Mouse (Mus musculus) CH12.LX (cell line): ENCODE data around the gene Ssbp4. TPM values are rescaled to one million over a fixed set of nuclear protein-coding genes. Genes with fewer than 3 reads are reported as not detected.

Source experiments
- DNase-seq: peaks from one replicate; pipeline ENCODE4 v3.0.0-alpha.2; 2013; ENCODE audit errors: extremely low read depth
- H3K27ac ChIP-seq: 2 replicates; pipeline ENCODE4 v1.5.1; 2012; ENCODE audit warnings: low read depth, mild to moderate bottlenecking, control low read depth, moderate library complexity; ENCODE audit not compliant: insufficient read depth
- H3K27me3 ChIP-seq: replicated peaks from 2 replicates; pipeline ENCODE3; 2012; ENCODE audit warnings: inconsistent platforms
- H3K36me3 ChIP-seq, 2 experiments: replicated peaks in 1 of 2; 2 replicates each; pipeline versions ENCODE3 to v1.6.1; 2012; ENCODE audit warnings: inconsistent platforms in 1 of 2, low read length in 1 of 2, mild to moderate bottlenecking in 1 of 2, mixed read lengths in 1 of 2, moderate library complexity in 1 of 2; ENCODE audit not compliant: control insufficient read depth in 1 of 2, insufficient read depth in 1 of 2
- H3K4me1 ChIP-seq, 2 experiments: 2 replicates each; pipeline ENCODE4 v1.6.1; 2012; ENCODE audit warnings: inconsistent platforms in 1 of 2, moderate library complexity in 1 of 2; ENCODE audit not compliant: insufficient read depth in 2 of 2, control insufficient read depth in 1 of 2
- H3K4me2 ChIP-seq: 2 replicates; pipeline ENCODE4 v1.6.1; 2012; ENCODE audit warnings: low read depth, mild to moderate bottlenecking, control low read depth; ENCODE audit not compliant: poor library complexity, insufficient read depth, severe bottlenecking
- H3K4me3 ChIP-seq, 3 experiments: fragments of 150-350 bp in 1 of 3; sonication (generic) in 1 of 3; replicated peaks in 1 of 3; 2 replicates each; pipeline versions ENCODE3 to v1.5.1; 2011 to 2012; ENCODE audit warnings: low read depth in 2 of 3, low read length in 2 of 3, mild to moderate bottlenecking in 2 of 3, moderate library complexity in 2 of 3, control low read depth in 1 of 3, improper control_type of control experiment in 1 of 3, inconsistent platforms in 1 of 3, mixed read lengths in 1 of 3; ENCODE audit not compliant: poor library complexity in 1 of 3
- H3K79me2 ChIP-seq: replicated peaks from 2 replicates; pipeline ENCODE4 v1.6.1; 2012; ENCODE audit warnings: mild to moderate bottlenecking, moderate library complexity; ENCODE audit not compliant: control insufficient read depth, poor library complexity, insufficient read depth, severe bottlenecking; ENCODE audit errors: extremely low read depth
- H3K9ac ChIP-seq: 2 replicates; pipeline ENCODE4 v1.6.1; 2012; ENCODE audit warnings: low read depth, mild to moderate bottlenecking, control low read depth, moderate library complexity; ENCODE audit not compliant: insufficient read depth
- H3K9me3 ChIP-seq: replicated peaks from 2 replicates; pipeline ENCODE3; 2012; ENCODE audit warnings: low read length, inconsistent platforms, mixed read lengths
- E2F4 ChIP-seq: IDR thresholded peaks from 2 replicates; pipeline ENCODE4 v1.6.1; 2011; ENCODE audit warnings: low read depth, low read length, improper control_type of control experiment; ENCODE audit not compliant: insufficient replicate concordance
- ELF1 ChIP-seq: IDR thresholded peaks from 2 replicates; pipeline ENCODE4 v1.6.1; 2014; ENCODE audit warnings: low read depth, mild to moderate bottlenecking, inconsistent platforms, low read length, improper control_type of control experiment
- HCFC1 ChIP-seq: IDR thresholded peaks from 2 replicates; pipeline ENCODE4 v1.6.1; 2012; ENCODE audit warnings: low read depth, mild to moderate bottlenecking, inconsistent platforms, low read length, improper control_type of control experiment
- IRF4 ChIP-seq: IDR thresholded peaks from 2 replicates; pipeline ENCODE4 v1.6.1; 2014; ENCODE audit warnings: low read depth, mild to moderate bottlenecking, inconsistent platforms, low read length, improper control_type of control experiment
- MAFK ChIP-seq: IDR thresholded peaks from 2 replicates; pipeline ENCODE4 v1.6.1; 2011; ENCODE audit warnings: low read length, improper control_type of control experiment; ENCODE audit not compliant: insufficient replicate concordance
- MAZ ChIP-seq: IDR thresholded peaks from 2 replicates; pipeline ENCODE4 v1.6.1; 2012; ENCODE audit warnings: low read depth, mild to moderate bottlenecking, inconsistent platforms, low read length, improper control_type of control experiment, moderate library complexity
- POLR2AphosphoS2 ChIP-seq: IDR thresholded peaks from 2 replicates; pipeline ENCODE4 v1.6.1; 2011; ENCODE audit warnings: low read depth, low read length, improper control_type of control experiment
- SIN3A ChIP-seq: IDR thresholded peaks from 2 replicates; pipeline ENCODE4 v1.6.1; 2012; ENCODE audit warnings: low read length, improper control_type of control experiment, inconsistent platforms
- UBTF ChIP-seq: IDR thresholded peaks from 2 replicates; pipeline ENCODE4 v1.6.1; 2012; ENCODE audit warnings: low read depth, mild to moderate bottlenecking, inconsistent platforms, low read length, improper control_type of control experiment, moderate library complexity
- dilution Hi-C: fragments of 300-500 bp; cut with MboI; formaldehyde crosslinking; loops from 2 replicates; pipeline ENCODE4 v1.14.3; 2020; ENCODE audit warnings: low sequenced_read_pairs; ENCODE audit not compliant: extremely low pct_unique_long_range_greater_than_20kb, extremely low pct_ligation_motif_present
- in situ Hi-C: fragments of 300-500 bp; cut with MboI; formaldehyde crosslinking; loops from 3 replicates; pipeline ENCODE4 v1.14.3; 2019; ENCODE audit warnings: low sequenced_read_pairs, low pct_ligation_motif_present, low pct_unique_long_range_greater_than_20kb, mixed read lengths
- polyA plus RNA-seq: library from polyadenylated mRNA; unstranded; fragments of >175 nt; gene quantifications from 2 replicates; pipeline ENCODE4 v1.2.1, GENCODE M21; 2012; ENCODE audit warnings: low read depth; ENCODE audit not compliant: insufficient read length
- total RNA-seq, 2 experiments: library from RNA; depleted of rRNA; stranded (reverse); fragments of 300-350 nt in 1 of 2; fragments of >200 nt in 1 of 2; gene quantifications; 2 replicates each; pipeline ENCODE4 v1.2.3; 2012 to 2014

Gene Ssbp4
- total and polyA plus RNA-seq, 3 experiments: 41.3 to 128 (median 77.3) TPM

DNA sequence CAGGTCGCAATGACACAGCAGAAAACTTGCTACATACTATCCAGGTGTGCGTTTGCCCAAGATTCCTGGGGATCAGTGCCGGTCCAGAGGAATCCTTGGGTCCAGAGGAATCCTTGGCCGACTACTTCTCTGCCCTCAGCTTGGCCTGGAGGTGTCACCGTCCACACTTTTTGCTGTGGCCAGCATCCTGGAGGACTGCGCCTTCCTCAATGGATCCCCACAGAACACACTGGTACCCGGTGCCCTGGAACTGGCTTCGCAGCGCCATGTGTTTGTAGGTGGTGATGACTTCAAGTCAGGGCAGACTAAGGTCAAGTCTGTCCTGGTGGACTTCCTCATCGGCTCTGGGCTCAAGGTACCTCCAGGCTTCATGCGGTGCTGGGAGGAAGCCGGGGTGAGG is 12.9 kb downstream of the Ssbp4 start:
- dilution Hi-C loops: no loop called here
- peaks cover 60 to 81% of the 10 kb centered on the region in 2 experiments for H3K36me3 ChIP-seq
- H3K27me3 ChIP-seq: no peaks in the 10 kb centered on the region

GRCm38 (mm10) chr8:70594621-70595564 is 13.8 kb downstream of the Ssbp4 start:
- peaks cover 2% of the 10 kb centered on the region; the same call in 1 of the 2 replicates for H3K79me2 ChIP-seq
- H3K36me3 ChIP-seq: peaks cover 60 to 80% of the 10 kb centered on the region in 2 experiments
- H3K4me2 ChIP-seq: peak overlapping the region; percentile 18
- TF ChIP-seq ELF1: no peak
- peak; percentile 33 for TF ChIP-seq SIN3A
- peaks cover 12% of the 10 kb centered on the region for H3K9me3 ChIP-seq
- 0 out of 2 replicates have a peak overlapping the region, but pooled peaks have one; percentile 26 for H3K27ac ChIP-seq
- peaks cover 5 to 22% of the 10 kb centered on the region in 2 experiments for H3K4me1 ChIP-seq
- in situ Hi-C loops: no loop called here
- dilution Hi-C loops: no loop called here
- peak; percentile 29 for DNase-seq
- H3K9ac ChIP-seq: peak overlapping the region; percentile 30
- peak overlapping the region; percentile 65 to 89 (median 70) for H3K4me3 ChIP-seq
- no peaks in the 10 kb centered on the region for H3K27me3 ChIP-seq

More for the DNA sequence above, 12.9 kb downstream of the Ssbp4 start:
- Histone ChIP-seq H3K9ac (no peak overlapping the region), H3K4me1 (peaks cover 5 to 22% of the 10 kb centered on the region in 2 experiments), H3K9me3 (peaks cover 12% of the 10 kb centered on the region), H3K4me3 (no peak overlapping the region), H3K4me2 (no peak overlapping the region), H3K27ac (no peak overlapping the region), H3K79me2 (peaks cover 2% of the 10 kb centered on the region; the same call in 1 of the 2 replicates)
- DNase-seq: no peak
- no peak for TF ChIP-seq MAZ
- no peak for TF ChIP-seq UBTF
- TF ChIP-seq HCFC1: no peak
- no peak for TF ChIP-seq E2F4
- no peak for TF ChIP-seq IRF4
- TF ChIP-seq MAFK: no peak
- TF ChIP-seq POLR2AphosphoS2: no peak
- TF ChIP-seq, all 38 proteins: peak for 0
- in situ Hi-C loops: no loop called here
